Mouse (Mus musculus): ENCODE results near the gene Heatr1. TPM values are rescaled to one million over a fixed set of nuclear protein-coding genes. Genes with fewer than 3 reads are reported as not detected.

Gene Heatr1
- total and polyA plus RNA-seq, 3 experiments: 69.6 to 149 (median 92.3) TPM

DNA sequence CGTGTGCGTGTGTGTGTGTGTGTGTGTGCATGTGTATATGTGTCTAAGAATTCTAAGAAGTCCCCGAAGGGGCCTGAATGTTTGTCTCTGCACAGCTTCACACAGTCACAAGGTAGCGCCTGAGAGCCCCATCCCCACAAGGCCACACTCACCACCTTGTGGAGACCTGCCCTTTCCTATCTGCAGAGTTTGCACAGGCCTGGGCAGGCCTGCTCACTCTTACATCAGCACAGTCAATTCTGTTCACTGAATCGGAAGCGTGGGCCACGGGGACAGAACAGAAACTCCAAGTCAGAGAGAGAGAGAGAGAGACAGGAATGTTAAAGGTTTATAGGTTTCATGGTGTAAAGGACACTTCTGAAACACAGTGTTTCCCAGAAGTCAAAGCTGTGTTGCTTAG, 90.8 kb downstream of the Heatr1 start (continued):
- TF ChIP-seq KAT2A (IDR thresholded peaks at IDR 0.05; ENCODE audit: insufficient replicate concordance, low read length) (no peak), EP300 (IDR thresholded peaks at IDR 0.05; ENCODE audit: low read length) (peak; percentile 71), GABPA (IDR thresholded peaks at IDR 0.05; ENCODE audit: insufficient replicate concordance, low read depth, low read length) (no peak), ZKSCAN1 (IDR thresholded peaks at IDR 0.05; ENCODE audit: borderline replicate concordance, low read depth, low read length) (no peak), ETS1 (conservative IDR thresholded peaks at IDR 0.05; ENCODE audit: low read depth, low read length) (peak; percentile 76), HCFC1 (IDR thresholded peaks at IDR 0.05; ENCODE audit: low read depth, low read length) (peak; percentile 43; the same call in 1 of the 2 replicates), MAZ (IDR thresholded peaks at IDR 0.05; ENCODE audit: low read depth, low read length) (0 out of 2 replicates have a peak, but pooled peaks have one; percentile 53), RAD21 (IDR thresholded peaks at IDR 0.05; ENCODE audit: low read depth, low read length) (peak; percentile 36), MYC (IDR thresholded peaks at IDR 0.05; ENCODE audit: low read depth, low read length) (peak; percentile 74; the same call in 1 of the 2 replicates), BHLHE40 (IDR thresholded peaks at IDR 0.05; ENCODE audit: low read depth, low read length) (peak; percentile 59), MAX (IDR thresholded peaks at IDR 0.05; ENCODE audit: low read length) (peak; percentile 81), ZC3H11A (IDR thresholded peaks at IDR 0.05; ENCODE audit: low read depth, low read length) (no peak), TCF12 (IDR thresholded peaks at IDR 0.05; ENCODE audit: low read depth, low read length) (peak; percentile 74), SMC3 (IDR thresholded peaks at IDR 0.05; ENCODE audit: low read depth, low read length) (peak; percentile 61)

Other genes starting within 250 kb of the Heatr1 start
- 22.0 and 22.1 TPM in 2 replicates for gene Mtr, start 136.9 kb upstream of the Heatr1 start, total RNA-seq (2012; rRNA removed)
- gene Mtr, start 136.9 kb upstream of the Heatr1 start, total RNA-seq (2014; rRNA removed): 13.2 and 15.2 TPM in 2 replicates
- gene Mtr, start 136.9 kb upstream of the Heatr1 start, polyA plus RNA-seq (2012; ENCODE audit: insufficient read length, low read depth): 28.6 and 28.8 TPM in 2 replicates
- gene Actn2, start 54.3 kb upstream of the Heatr1 start, total RNA-seq (2012; rRNA removed): not detected in 2 replicates
- not detected in 2 replicates for gene Actn2, start 54.3 kb upstream of the Heatr1 start, total RNA-seq (2014; rRNA removed)
- gene Actn2, start 54.3 kb upstream of the Heatr1 start, polyA plus RNA-seq (2012; ENCODE audit: insufficient read length, low read depth): not detected in 2 replicates
- 11.7 and 15.8 TPM in 2 replicates for gene Lgals8, start 69.9 kb downstream of the Heatr1 start, total RNA-seq (2012; rRNA removed)
- 23.5 and 26.8 TPM in 2 replicates for gene Lgals8, start 69.9 kb downstream of the Heatr1 start, total RNA-seq (2014; rRNA removed)
- 18.4 and 18.6 TPM in 2 replicates for gene Lgals8, start 69.9 kb downstream of the Heatr1 start, polyA plus RNA-seq (2012; ENCODE audit: insufficient read length, low read depth)
- 0.38 and 0.68 TPM in 2 replicates for gene Edaradd, start 125.4 kb downstream of the Heatr1 start, total RNA-seq (2012; rRNA removed)
- gene Edaradd, start 125.4 kb downstream of the Heatr1 start, total RNA-seq (2014; rRNA removed): 0.16 and 0.23 TPM in 2 replicates
- gene Edaradd, start 125.4 kb downstream of the Heatr1 start, polyA plus RNA-seq (2012; ENCODE audit: insufficient read length, low read depth): 0.24 and 0.29 TPM in 2 replicates
- 17.0 and 20.4 TPM in 2 replicates for gene Ero1lb, start 170.8 kb downstream of the Heatr1 start, total RNA-seq (2012; rRNA removed)
- gene Ero1lb, start 170.8 kb downstream of the Heatr1 start, total RNA-seq (2014; rRNA removed): 34.8 and 36.6 TPM in 2 replicates
- 25.3 and 26.6 TPM in 2 replicates for gene Ero1lb, start 170.8 kb downstream of the Heatr1 start, polyA plus RNA-seq (2012; ENCODE audit: insufficient read length, low read depth)

Data from CH12.LX (cell line).